Mouse (Mus musculus) C2C12 (cell line): ENCODE measurements around the gene Dach1.

Experiments used
- CTCF ChIP-seq: IDR thresholded peaks from one replicate; pipeline ENCODE4 v1.5.1; 2011; ENCODE audit not compliant: control insufficient read depth, insufficient read depth, insufficient read length
- MAX ChIP-seq: IDR thresholded peaks from one replicate; pipeline ENCODE4 v1.6.1; 2011; ENCODE audit warnings: mild to moderate bottlenecking, control low read depth
- MYOG ChIP-seq: IDR thresholded peaks from one replicate; pipeline ENCODE4 v1.6.1; 2011; ENCODE audit not compliant: control insufficient read depth, insufficient read length; ENCODE audit errors: extremely low read depth
- USF1 ChIP-seq: IDR thresholded peaks from one replicate; pipeline ENCODE4 v1.6.1; 2011; ENCODE audit warnings: low read depth, mild to moderate bottlenecking, control low read depth, moderate library complexity

DNA sequence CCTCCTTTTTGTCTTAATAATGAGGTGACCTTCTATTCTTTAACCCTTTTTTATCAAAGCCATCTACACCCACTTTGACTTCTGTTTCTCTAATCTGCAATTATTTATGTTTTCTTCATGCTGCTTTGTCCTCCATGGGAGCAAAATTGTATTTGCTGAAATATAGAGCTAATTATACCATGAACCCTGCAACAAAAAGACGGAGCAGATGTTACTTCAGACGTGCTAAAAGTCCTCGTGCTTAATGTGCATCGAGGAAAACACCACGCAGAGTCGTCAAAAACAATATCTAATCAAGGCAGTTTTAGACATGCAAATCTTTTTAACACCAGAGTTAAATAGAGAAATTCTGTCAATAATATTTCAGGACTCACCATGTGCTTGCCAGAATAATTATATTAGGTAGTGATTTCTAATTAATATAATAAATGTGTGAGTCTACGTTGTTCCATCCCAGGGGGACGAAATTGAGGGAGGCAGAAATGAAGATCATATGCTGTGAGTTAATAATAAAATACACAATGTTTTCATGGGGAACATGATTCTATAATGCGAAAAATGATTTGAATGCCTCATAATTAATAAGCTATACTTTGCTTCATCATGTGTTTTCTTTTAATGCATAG is 224.8 kb downstream of the Dach1 start:
- TF ChIP-seq MAX (no peak), CTCF (no peak), USF1 (no peak), MYOG (no peak)
